Mouse (Mus musculus): ENCODE data around the gene Ttll9.

- no peak for TF ChIP-seq POLR2A (IDR thresholded peaks at IDR 0.05; ENCODE audit: insufficient read length, low read depth)
- TF ChIP-seq E2F4 (IDR thresholded peaks at IDR 0.05; ENCODE audit: insufficient read depth), result no peak
- no peak for TF ChIP-seq USF1 (IDR thresholded peaks at IDR 0.05; ENCODE audit: low read depth)
These were observed 51.6 kb downstream of the Ttll9 start for GRCm38 (mm10) chr2:153013724-153014515.
